Mouse (Mus musculus): ENCODE data around the gene Ctsw. TPM values are rescaled to one million over a fixed set of nuclear protein-coding genes. Genes with fewer than 3 reads are reported as not detected.

Gene Ctsw
- polyA plus RNA-seq, 1 experiment from 2014 or later: 1.3 TPM

GRCm38 (mm10) chr19:5429219-5429618 is 39.1 kb downstream of the Ctsw start:
- Histone ChIP-seq H3K4me2 (no peak overlapping the region), H3K36me3 (peaks cover 18% of the 10 kb centered on the region), H3K27me3 (replicated peaks) (no peaks in the 10 kb centered on the region), H3K9ac (no peak overlapping the region), H3K4me1 (replicated peaks) (peaks cover 31% of the 10 kb centered on the region), H3K4me3 (no peak overlapping the region), H3K27ac (ENCODE audit: poor library complexity, severe bottlenecking) (no peak overlapping the region), H3K9me3 (replicated peaks) (no peaks in the 10 kb centered on the region)
- ATAC-seq (ENCODE audit: insufficient number of reproducible peaks, low FRiP score): no peak
- 73% methylated on average over 4 of the region's 4 CpGs for WGBS

- Histone ChIP-seq H3K4me3 (no peak overlapping the region), H3K9me3 (replicated peaks) (no peaks in the 10 kb centered on the region), H3K27me3 (replicated peaks) (no peaks in the 10 kb centered on the region), H3K4me1 (replicated peaks) (peaks cover 30% of the 10 kb centered on the region), H3K36me3 (peaks cover 23% of the 10 kb centered on the region), H3K9ac (no peak overlapping the region), H3K27ac (ENCODE audit: poor library complexity, severe bottlenecking) (no peak overlapping the region), H3K4me2 (no peak overlapping the region)
- 83% methylated on average over 2 of the region's 2 CpGs for WGBS
- ATAC-seq (ENCODE audit: insufficient number of reproducible peaks, low FRiP score): no peak
These were observed 40.2 kb downstream of the Ctsw start for GRCm38 (mm10) chr19:5428083-5428482.

GRCm38 (mm10) chr19:5426640-5427290 is 41.5 kb downstream of the Ctsw start:
- Histone ChIP-seq H3K4me2 (peak overlapping the region; percentile 83; the same call in 1 of the 2 replicates), H3K9ac (no peak overlapping the region), H3K4me1 (replicated peaks) (peaks cover 29% of the 10 kb centered on the region), H3K27ac (ENCODE audit: poor library complexity, severe bottlenecking) (no peak overlapping the region), H3K9me3 (replicated peaks) (no peaks in the 10 kb centered on the region), H3K4me3 (peak overlapping the region; percentile 89), H3K27me3 (replicated peaks) (no peaks in the 10 kb centered on the region), H3K36me3 (peaks cover 35% of the 10 kb centered on the region)
- WGBS: 92% methylated on average over 13 of the region's 13 CpGs
- ATAC-seq (ENCODE audit: insufficient number of reproducible peaks, low FRiP score): no peak

GRCm38 (mm10) chr19:5425906-5426565 is 42.3 kb downstream of the Ctsw start:
- H3K9me3 ChIP-seq (replicated peaks): no peaks in the 10 kb centered on the region
- WGBS: 90% methylated on average over 18 of the region's 18 CpGs

GRCm38 (mm10) chr19:5424782-5425741 is 43.2 kb downstream of the Ctsw start, which contains the start of the genes Drap1 and AI837181:
Drap1 (minus strand) TSS chr19:5424979.
AI837181 (plus strand) TSS chr19:5425144.
- H3K36me3 ChIP-seq: peaks cover 50% of the 10 kb centered on the region
- under 1% methylated on average over 77 of the region's 87 CpGs for WGBS

More at GRCm38 (mm10) chr19:5425906-5426565, 42.3 kb downstream of the Ctsw start:
- Histone ChIP-seq H3K27ac (ENCODE audit: poor library complexity, severe bottlenecking) (peak overlapping the region; percentile 81; the same call in 1 of the 2 replicates), H3K4me3 (peak overlapping the region; percentile 89), H3K27me3 (replicated peaks) (no peaks in the 10 kb centered on the region), H3K36me3 (peaks cover 40% of the 10 kb centered on the region), H3K4me1 (replicated peaks) (peaks cover 29% of the 10 kb centered on the region), H3K9ac (peak overlapping the region; percentile 89), H3K4me2 (peak overlapping the region; percentile 83)
- no peak for ATAC-seq (ENCODE audit: insufficient number of reproducible peaks, low FRiP score)

GRCm38 (mm10) chr19:5424092-5424781 is 44.1 kb downstream of the Ctsw start:
- peak; percentile 74 for ATAC-seq (ENCODE audit: insufficient number of reproducible peaks, low FRiP score)
- peak overlapping the region; percentile 91 for H3K27ac ChIP-seq (ENCODE audit: poor library complexity, severe bottlenecking)
- peaks cover 29% of the 10 kb centered on the region for H3K4me1 ChIP-seq (replicated peaks)
- H3K4me2 ChIP-seq: peak overlapping the region; percentile 94
- H3K4me3 ChIP-seq: peak overlapping the region; percentile 89
- peaks cover 57% of the 10 kb centered on the region for H3K36me3 ChIP-seq
- WGBS: under 1% methylated on average over 47 of the region's 48 CpGs
- no peaks in the 10 kb centered on the region for H3K27me3 ChIP-seq (replicated peaks)
- peak overlapping the region; percentile 91 for H3K9ac ChIP-seq
- no peaks in the 10 kb centered on the region for H3K9me3 ChIP-seq (replicated peaks)

More at GRCm38 (mm10) chr19:5424782-5425741, 43.2 kb downstream of the Ctsw start, which contains the start of the genes Drap1 and AI837181:
- peak; percentile 91 for ATAC-seq (ENCODE audit: insufficient number of reproducible peaks, low FRiP score)
- Histone ChIP-seq H3K9me3 (replicated peaks) (no peaks in the 10 kb centered on the region), H3K9ac (peak within 1 kb of the TSS; percentile 91), H3K27ac (ENCODE audit: poor library complexity, severe bottlenecking) (peak within 1 kb of the TSS; percentile 91), H3K4me2 (peak within 1 kb of the TSS; percentile 94), H3K4me1 (replicated peaks) (peaks cover 29% of the 10 kb centered on the region), H3K4me3 (peak within 1 kb of the TSS; percentile 89), H3K27me3 (replicated peaks) (no peaks in the 10 kb centered on the region)

- no peak for ATAC-seq (ENCODE audit: insufficient number of reproducible peaks, low FRiP score)
- Histone ChIP-seq H3K36me3 (peaks cover 57% of the 10 kb centered on the region), H3K27me3 (replicated peaks) (no peaks in the 10 kb centered on the region), H3K27ac (ENCODE audit: poor library complexity, severe bottlenecking) (peak overlapping the region; percentile 91; the same call in 1 of the 2 replicates), H3K4me2 (peak overlapping the region; percentile 94), H3K9ac (peak overlapping the region; percentile 91), H3K4me3 (peak overlapping the region; percentile 89), H3K9me3 (replicated peaks) (no peaks in the 10 kb centered on the region), H3K4me1 (replicated peaks) (peaks cover 29% of the 10 kb centered on the region)
- WGBS: 65% methylated on average over 12 of the region's 12 CpGs
These were observed 44.7 kb downstream of the Ctsw start for GRCm38 (mm10) chr19:5423561-5423960.

GRCm38 (mm10) chr19:5422895-5423443 is 45.3 kb downstream of the Ctsw start:
- Histone ChIP-seq H3K4me3 (peak overlapping the region; percentile 89; the same call in 1 of the 2 replicates), H3K9ac (peak overlapping the region; percentile 91), H3K27me3 (replicated peaks) (no peaks in the 10 kb centered on the region), H3K9me3 (replicated peaks) (no peaks in the 10 kb centered on the region), H3K27ac (ENCODE audit: poor library complexity, severe bottlenecking) (no peak overlapping the region), H3K36me3 (peaks cover 57% of the 10 kb centered on the region), H3K4me2 (peak overlapping the region; percentile 94), H3K4me1 (replicated peaks) (peaks cover 29% of the 10 kb centered on the region)
- ATAC-seq (ENCODE audit: insufficient number of reproducible peaks, low FRiP score): no peak
- 85% methylated on average over 9 of the region's 9 CpGs for WGBS

GRCm38 (mm10) chr19:5422267-5422666 is 46.0 kb downstream of the Ctsw start:
- H3K4me3 ChIP-seq: no peak overlapping the region
- ATAC-seq (ENCODE audit: insufficient number of reproducible peaks, low FRiP score): no peak
- H3K27ac ChIP-seq (ENCODE audit: poor library complexity, severe bottlenecking): no peak overlapping the region
- H3K4me1 ChIP-seq (replicated peaks): peaks cover 29% of the 10 kb centered on the region
- peaks cover 53% of the 10 kb centered on the region for H3K36me3 ChIP-seq
- 87% methylated on average over 10 of the region's 10 CpGs for WGBS
- H3K4me2 ChIP-seq: no peak overlapping the region
- no peak overlapping the region for H3K9ac ChIP-seq
- H3K27me3 ChIP-seq (replicated peaks): no peaks in the 10 kb centered on the region
- no peaks in the 10 kb centered on the region for H3K9me3 ChIP-seq (replicated peaks)

- no peaks in the 10 kb centered on the region for H3K27me3 ChIP-seq (replicated peaks)
- H3K9me3 ChIP-seq (replicated peaks): no peaks in the 10 kb centered on the region
- H3K9ac ChIP-seq: no peak overlapping the region
- H3K4me1 ChIP-seq (replicated peaks): peaks cover 27% of the 10 kb centered on the region
- H3K4me2 ChIP-seq: no peak overlapping the region
- H3K36me3 ChIP-seq: peaks cover 48% of the 10 kb centered on the region
- 88% methylated on average over 5 of the region's 5 CpGs for WGBS
- no peak overlapping the region for H3K4me3 ChIP-seq
- no peak overlapping the region for H3K27ac ChIP-seq (ENCODE audit: poor library complexity, severe bottlenecking)
- ATAC-seq (ENCODE audit: insufficient number of reproducible peaks, low FRiP score): no peak
These were observed 46.5 kb downstream of the Ctsw start for GRCm38 (mm10) chr19:5421784-5422183.
